Mouse (Mus musculus) stomach, postnatal 0 days (tissue): ENCODE data around the gene Cdh4.

Experiments
- CTCF ChIP-seq: IDR thresholded peaks from 2 replicates; pipeline ENCODE4 v1.5.1; 2016; ENCODE audit warnings: antibody characterized with exemption, low read depth, mild to moderate bottlenecking, moderate library complexity
- EP300 ChIP-seq: optimal IDR thresholded peaks from 2 replicates; pipeline ENCODE3; 2016; ENCODE audit warnings: antibody characterized with exemption

DNA sequence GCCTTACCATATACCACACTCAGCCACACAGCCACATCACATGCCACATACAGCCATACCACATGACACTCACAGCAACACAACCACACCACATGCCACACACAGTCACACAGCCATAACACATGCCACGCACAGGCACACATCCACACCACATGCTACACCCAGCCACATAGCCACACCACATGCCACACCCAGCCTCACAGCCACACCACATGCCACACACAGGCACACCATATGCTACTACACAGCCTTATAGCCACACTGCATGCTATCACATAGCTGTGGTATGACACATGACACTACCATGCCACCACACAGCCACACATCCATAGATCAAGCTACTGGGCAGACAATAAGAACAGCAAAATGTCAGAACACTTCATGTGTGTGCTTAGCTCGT is 158.1 kb downstream of the Cdh4 start:
- no peak for TF ChIP-seq EP300
- TF ChIP-seq CTCF = no peak
